Mouse (Mus musculus) left cerebral cortex, postnatal 4 days (tissue): ENCODE results near the gene Stat6. TPM values are rescaled to one million over a fixed set of nuclear protein-coding genes. Genes with fewer than 3 reads are reported as not detected.

ENCODE experiments used
- DNase-seq: peaks from one replicate; pipeline ENCODE4 v3.0.0-alpha.2; 2022
- intact Hi-C: fragments of 180-260 bp; cut with DNase I; formaldehyde crosslinking; loops from one replicate; pipeline ENCODE4 v1.15.1; 2025
- total RNA-seq, 2 experiments: library from RNA; stranded (reverse); gene quantifications; 2 replicates each; pipeline ENCODE4 v1.2.3; 2021

The Stat6 gene
- total RNA-seq, 2 experiments from 2014 or later, result 6.0 to 6.1 TPM

GRCm38 (mm10) chr10:127667269-127668092, 24.7 kb downstream of the Stat6 start:
- peak; percentile 55 for DNase-seq

GRCm38 (mm10) chr10:127668093-127669050, 25.6 kb downstream of the Stat6 start, which contains the start of gene Nab2:
Nab2 (minus strand) TSS chr10:127668568.
- intact Hi-C loops, result no loop called here
- peak; percentile 43 for DNase-seq

More at GRCm38 (mm10) chr10:127667269-127668092, 24.7 kb downstream of the Stat6 start:
- intact Hi-C loops, result no loop called here

DNA sequence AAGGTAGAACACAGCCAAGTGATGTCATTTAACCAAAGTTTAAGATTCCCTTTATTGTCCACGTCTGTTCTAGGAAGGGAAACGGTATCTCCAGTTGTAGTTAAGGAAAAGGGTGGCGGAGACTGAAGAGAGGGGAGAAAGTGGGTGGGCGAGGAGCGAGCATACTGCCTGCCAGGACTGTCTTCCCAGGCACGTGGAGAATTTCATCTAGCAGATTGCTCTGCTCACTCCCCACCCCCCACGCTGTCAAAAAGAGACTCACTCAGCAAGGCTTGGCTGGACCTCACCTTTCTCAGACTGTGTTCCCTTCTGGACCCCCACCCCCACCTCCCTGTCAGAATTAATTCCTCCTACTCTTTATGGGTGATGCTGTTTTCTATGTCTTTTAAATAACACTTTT, 26.4 kb downstream of the Stat6 start:
- intact Hi-C loops, result no loop called here
- no peak for DNase-seq

DNA sequence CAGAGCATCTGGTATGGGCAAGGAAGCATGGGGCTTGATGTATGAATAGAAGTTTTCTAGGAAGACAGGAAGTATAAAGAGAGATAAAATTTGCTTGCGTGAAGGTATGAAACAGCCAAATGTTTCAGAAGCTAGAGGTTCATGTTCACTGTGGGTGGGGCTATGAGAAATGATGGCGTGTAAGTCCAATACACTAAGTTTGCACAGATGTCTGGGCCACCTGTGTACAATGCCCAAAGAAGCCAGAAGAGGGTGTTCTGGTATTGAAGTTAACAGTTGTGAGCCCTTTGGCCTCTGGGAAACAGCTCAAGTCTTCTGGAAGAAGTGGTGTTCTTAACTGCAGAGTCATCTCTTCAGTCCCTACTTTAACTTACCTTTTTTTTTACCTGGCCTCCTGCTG, 27.4 kb downstream of the Stat6 start:
- intact Hi-C loops, result loop anchor here (10.0 kb wide), 1 partner anchor 265 kb away; no protein-coding TSS in a partner anchor
- DNase-seq, result no peak

DNA sequence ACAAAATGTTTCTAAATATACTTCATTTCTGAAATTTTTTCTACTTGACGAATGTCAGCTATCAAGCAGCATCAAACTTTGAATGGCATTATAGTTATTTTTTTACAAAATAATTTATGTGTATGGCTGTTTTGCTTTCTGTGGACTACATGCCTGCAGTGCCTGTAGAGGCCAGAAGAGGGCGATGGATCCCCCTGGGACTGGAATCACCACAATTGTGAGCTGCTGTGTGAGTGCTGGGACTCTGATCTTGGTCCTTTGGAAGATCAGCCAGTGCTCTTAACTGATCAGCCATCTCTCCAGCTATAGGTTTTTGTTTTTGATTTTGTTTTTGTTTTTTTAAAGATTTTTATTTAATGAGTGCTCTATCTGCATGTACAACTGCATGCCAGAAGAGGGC, 28.5 kb downstream of the Stat6 start:
- DNase-seq, result no peak
- intact Hi-C loops, result loop anchor here (10.0 kb wide), 1 partner anchor 264 kb away; no protein-coding TSS in a partner anchor

DNA sequence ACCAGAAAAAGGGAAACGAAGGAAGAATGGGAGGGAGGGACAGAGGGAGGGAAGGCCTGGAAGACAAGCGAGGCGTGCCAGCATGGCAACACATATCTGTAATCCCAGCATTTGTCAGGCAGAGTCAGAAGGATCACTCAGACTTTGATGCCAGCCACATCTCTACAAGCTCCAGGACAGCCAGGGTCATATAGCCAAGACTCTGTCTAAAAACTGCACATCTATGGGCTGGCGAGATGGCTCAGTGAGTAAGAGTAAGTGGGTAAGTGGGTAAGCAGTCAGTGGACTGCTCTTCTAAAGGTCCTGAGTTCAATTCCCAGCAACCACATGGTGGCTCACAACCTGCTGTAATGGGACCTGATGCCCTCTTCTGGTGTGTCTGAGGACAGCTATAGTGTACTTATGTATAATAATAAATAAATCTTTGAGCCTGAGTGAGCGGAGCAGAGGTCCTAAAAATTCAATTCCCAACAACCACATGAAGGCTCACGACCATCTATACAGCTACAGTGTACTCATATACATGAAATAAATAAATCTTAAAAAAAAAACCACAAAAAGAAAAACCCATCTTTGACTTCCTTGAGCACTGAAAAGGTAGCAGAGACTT, 31.4 kb downstream of the Stat6 start:
- no peak for DNase-seq
- intact Hi-C loops, result loop anchor here (10.0 kb wide), 1 partner anchor 261 kb away; no protein-coding TSS in a partner anchor

- intact Hi-C loops, result loop anchor here (5.0 to 10.0 kb wide), 2 partner anchors 62 to 260 kb away; partner anchors contain the start of gene Zbtb39
- DNase-seq, result peak; percentile 81
Measured at GRCm38 (mm10) chr10:127674794-127675522, 32.2 kb downstream of the Stat6 start.

DNA sequence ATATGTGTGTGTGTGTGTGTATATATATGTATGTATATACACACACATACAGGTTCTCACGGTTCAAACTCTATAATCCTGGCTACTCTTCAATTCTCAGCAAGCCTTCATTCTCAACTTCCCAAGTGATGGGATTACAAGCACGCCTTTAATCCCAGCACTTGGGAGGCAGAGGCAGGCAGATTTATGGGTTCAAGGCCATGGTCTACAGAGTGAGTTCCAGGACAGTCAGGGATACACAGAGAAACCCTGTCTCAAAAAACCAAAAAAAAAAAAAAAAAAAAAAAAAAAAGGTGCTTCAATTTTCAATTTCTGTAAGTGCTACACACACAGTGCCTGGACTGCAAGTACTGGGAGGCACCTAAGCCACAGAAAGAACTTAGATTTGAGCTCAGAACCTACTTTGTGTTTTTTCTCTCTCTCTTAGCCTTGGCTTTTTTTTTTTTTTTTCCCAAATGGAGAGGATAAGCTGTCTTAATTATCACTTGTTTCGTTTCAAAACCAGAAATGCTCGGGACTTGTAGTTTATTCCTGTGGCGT, 33.1 kb downstream of the Stat6 start:
- no peak for DNase-seq
- intact Hi-C loops, result loop anchor here (5.0 to 10.0 kb wide), 2 partner anchors 61 to 259 kb away; partner anchors contain the start of gene Zbtb39

- DNase-seq, result peak; percentile 97
- intact Hi-C loops, result loop anchor here (5.0 to 10.0 kb wide), 2 partner anchors 60 to 258 kb away; partner anchors contain the start of gene Zbtb39
Measured at GRCm38 (mm10) chr10:127676691-127677548, 34.1 kb downstream of the Stat6 start.

DNA sequence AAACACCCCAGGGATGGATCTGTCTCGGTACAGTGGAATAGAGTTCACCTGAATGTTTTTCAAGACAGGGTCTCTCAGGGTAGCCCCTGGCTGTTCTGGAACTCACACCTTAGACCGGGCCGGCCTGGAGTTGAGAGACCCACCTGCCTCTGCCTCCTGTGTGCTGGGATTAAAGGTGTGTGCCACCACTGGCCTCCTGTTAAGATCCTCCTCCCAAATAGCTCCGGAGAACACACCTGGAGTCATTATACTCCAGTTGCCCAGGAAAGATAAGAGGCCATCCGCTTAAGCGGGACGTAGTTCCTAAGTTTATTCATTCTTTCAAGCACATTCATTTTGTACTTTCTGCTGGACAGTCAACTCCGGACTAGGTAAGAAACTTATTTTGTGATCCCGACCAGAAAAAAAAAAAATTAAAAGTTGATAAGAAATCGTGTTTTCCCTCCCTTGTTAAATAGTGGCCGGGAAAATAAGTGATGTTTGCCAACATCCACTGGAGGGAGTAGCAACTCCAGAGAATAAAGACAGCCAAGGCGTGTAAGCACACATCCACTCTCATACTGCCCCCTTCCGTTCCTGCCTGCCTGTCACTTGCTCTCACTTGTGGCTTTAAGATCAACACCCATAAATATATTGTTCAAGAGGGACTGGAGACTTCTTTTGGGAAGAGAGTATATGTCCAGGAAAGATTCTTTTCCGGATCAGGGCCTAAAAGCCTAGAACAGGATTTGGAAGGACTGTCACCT, 35.0 kb downstream of the Stat6 start:
- intact Hi-C loops, result loop anchor here (5.0 to 10.0 kb wide), 2 partner anchors 60 to 257 kb away; partner anchors contain the start of gene Zbtb39
- peak; percentile 67 for DNase-seq

GRCm38 (mm10) chr10:127679208-127679607, 36.4 kb downstream of the Stat6 start:
- intact Hi-C loops, result loop anchor here (5.0 to 10.0 kb wide), 2 partner anchors 58 to 256 kb away; partner anchors contain the start of gene Zbtb39
- DNase-seq, result no peak

- no peak for DNase-seq
- intact Hi-C loops, result loop anchor here (5.0 to 10.0 kb wide), 2 partner anchors 57 to 255 kb away; partner anchors contain the start of gene Zbtb39
Measured at GRCm38 (mm10) chr10:127679881-127680280, 37.1 kb downstream of the Stat6 start.

DNA sequence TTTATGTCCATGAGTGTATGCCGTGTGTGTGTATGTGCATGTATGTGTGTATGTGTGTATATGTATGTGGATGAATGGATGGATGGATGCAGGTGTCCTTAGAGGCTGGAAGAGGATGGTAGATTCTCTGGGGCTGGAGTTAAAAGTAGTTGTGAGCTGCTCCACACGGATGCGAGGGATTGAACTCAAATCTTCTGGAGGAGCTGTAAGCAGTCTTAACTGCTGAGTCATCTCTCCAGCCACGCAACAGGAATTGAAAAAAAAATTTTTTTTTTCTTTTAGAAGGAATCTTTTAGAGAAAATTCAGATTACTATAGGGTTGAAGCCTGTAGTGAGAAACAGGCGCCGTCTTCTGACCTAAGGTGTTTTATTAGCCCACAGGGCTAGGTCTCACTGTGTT, 40.1 kb downstream of the Stat6 start:
- intact Hi-C loops, result no loop called here

GRCm38 (mm10) chr10:127691053-127691452, 48.3 kb downstream of the Stat6 start:
- DNase-seq, result no peak
- intact Hi-C loops, result loop anchor here (5.0 kb wide), 1 partner anchor 46 kb away; the partner anchor contains the start of gene Zbtb39

More for the DNA sequence above, 40.1 kb downstream of the Stat6 start:
- no peak for DNase-seq

DNA sequence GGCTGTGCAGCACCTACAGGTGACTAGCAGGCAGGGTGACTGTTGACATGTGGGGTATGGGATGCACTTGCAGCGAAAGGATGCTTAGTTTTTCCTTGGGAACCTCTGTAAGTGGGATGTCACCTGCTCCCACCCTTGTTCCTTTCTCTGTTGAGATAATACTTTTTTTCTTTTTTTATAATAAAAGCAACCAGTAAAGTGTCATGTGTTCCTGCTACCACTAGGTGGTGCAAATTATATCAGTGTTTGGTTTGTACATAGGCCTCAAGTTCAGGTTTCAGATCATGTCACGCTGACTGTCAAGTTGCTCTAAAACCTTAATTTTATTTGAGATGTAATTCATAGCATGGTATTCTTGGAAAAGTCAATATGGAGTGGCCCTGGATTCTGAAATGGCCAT, 51.9 kb downstream of the Stat6 start:
- intact Hi-C loops, result loop anchor here (5.0 kb wide), 1 partner anchor 43 kb away; the partner anchor contains the start of gene Zbtb39
- DNase-seq, result no peak

GRCm38 (mm10) chr10:127695775-127696174, 53.0 kb downstream of the Stat6 start:
- intact Hi-C loops, result no loop called here
- DNase-seq, result no peak

- intact Hi-C loops, result no loop called here
Measured at GRCm38 (mm10) chr10:127698966-127699365, 56.2 kb downstream of the Stat6 start.

More at GRCm38 (mm10) chr10:127698966-127699365, 56.2 kb downstream of the Stat6 start:
- no peak for DNase-seq
